8 mouse cellular contexts compared by ENCODE assay signal in the genomic region with DNA sequence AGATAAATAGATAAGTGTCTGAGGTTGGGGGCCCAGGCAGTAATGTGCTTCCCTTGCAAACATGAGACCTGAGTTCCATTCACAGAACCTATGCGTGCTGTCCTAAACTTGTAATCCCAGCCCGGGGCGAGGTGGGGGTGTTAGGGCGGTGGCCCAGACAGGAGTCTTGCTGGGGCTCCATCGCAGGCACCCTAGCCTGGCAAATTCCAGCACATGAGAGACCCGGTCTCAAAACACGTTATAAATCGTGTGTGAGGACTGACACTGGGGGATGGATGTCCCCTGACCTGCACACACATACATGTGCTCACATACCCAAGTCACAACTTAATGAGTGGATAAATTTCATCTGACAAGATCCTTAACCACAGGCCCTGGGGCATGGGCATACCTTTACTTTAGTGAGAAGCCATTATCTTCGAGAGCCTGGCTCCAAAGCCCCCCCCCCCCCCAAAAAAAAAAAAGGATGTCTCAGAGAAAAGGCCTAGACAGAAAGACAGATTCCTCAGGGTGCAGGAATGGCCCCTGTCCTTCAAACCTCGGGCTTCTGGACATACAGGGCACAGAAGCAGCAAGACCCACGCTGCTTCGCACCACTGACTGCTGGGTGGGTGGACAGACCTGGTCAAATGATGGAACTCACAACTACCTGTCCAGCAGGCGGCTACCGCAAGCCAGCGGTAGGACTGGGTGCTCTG. TPM values are rescaled to one million over a fixed set of nuclear protein-coding genes. Genes with fewer than 3 reads are reported as not detected.
A peak's percentile ranks its signal among the peaks of the same experiment; 100 is the strongest.
DNase-seq lines count a peak whose midpoint lies in the region; ATAC-seq and TF ChIP-seq lines count a peak whose summit lies in the region.

No protein-coding gene starts in this region.

- H3K36me3 ChIP-seq in kidney, embryonic 15.5 days: no peaks in the 10 kb centered on the region
- H3K36me3 ChIP-seq in hindbrain, embryonic 14.5 days (replicated peaks; ENCODE audit: control insufficient read depth, insufficient read depth): no peaks in the 10 kb centered on the region
- H3K36me3 ChIP-seq in midbrain, embryonic 16.5 days (ENCODE audit: control insufficient read depth, insufficient read depth, low read length): no peaks in the 10 kb centered on the region

- H3K4me3 ChIP-seq in kidney, embryonic 15.5 days (replicated peaks): peak overlapping the region; percentile 46
- peak overlapping the region; percentile 54 for H3K4me3 ChIP-seq in cortical plate, adult 2 months (ENCODE audit: insufficient read depth, low read length)
- peak overlapping the region; percentile 36 for H3K4me3 ChIP-seq in hindbrain, embryonic 14.5 days (replicated peaks; ENCODE audit: low read length)
- peak overlapping the region; percentile 43 for H3K4me3 ChIP-seq in midbrain, embryonic 16.5 days (ENCODE audit: low read depth, low read length)

- ATAC-seq in kidney, embryonic 15.5 days (replicated peaks; ENCODE audit: low FRiP score): peak; percentile 46
- ATAC-seq in hindbrain, embryonic 14.5 days (ENCODE audit: low FRiP score): no peak
- ATAC-seq in midbrain, embryonic 16.5 days: peak; percentile 63
- no peak for ATAC-seq in erythroid progenitor cell, adult 5-6 weeks (replicated peaks; ENCODE audit: low FRiP score, poor library complexity, severe bottlenecking)

- 56% methylated on average over 15 of the region's 15 CpGs for WGBS in kidney, embryonic 15.5 days
- WGBS in hindbrain, embryonic 14.5 days: 57% methylated on average over 15 of the region's 15 CpGs
- 52% methylated on average over 15 of the region's 15 CpGs for WGBS in midbrain, embryonic 16.5 days

- TF ChIP-seq CTCF in cortical plate, adult 2 months (IDR thresholded peaks at IDR 0.05; ENCODE audit: extremely low read depth, insufficient read depth, low read length): no peak

- no peaks in the 10 kb centered on the region for H3K9me3 ChIP-seq in kidney, embryonic 15.5 days (replicated peaks)
- H3K9me3 ChIP-seq in hindbrain, embryonic 14.5 days (ENCODE audit: control insufficient read depth, low read length): no peaks in the 10 kb centered on the region
- H3K9me3 ChIP-seq in midbrain, embryonic 16.5 days (replicated peaks; ENCODE audit: control insufficient read depth, low read length, poor library complexity, severe bottlenecking): no peaks in the 10 kb centered on the region

- no peaks in the 10 kb centered on the region for H3K27me3 ChIP-seq in kidney, embryonic 15.5 days
- H3K27me3 ChIP-seq in hindbrain, embryonic 14.5 days (ENCODE audit: control insufficient read depth, insufficient read depth, low read length): no peaks in the 10 kb centered on the region
- no peaks in the 10 kb centered on the region for H3K27me3 ChIP-seq in midbrain, embryonic 16.5 days (ENCODE audit: control insufficient read depth, insufficient read depth, low read depth, low read length)

- no peak for TF ChIP-seq POLR2A in cortical plate, adult 2 months (IDR thresholded peaks at IDR 0.05; ENCODE audit: extremely low read depth, insufficient read depth, low read length)

- peak overlapping the region; percentile 42 for H3K9ac ChIP-seq in kidney, embryonic 15.5 days
- peak overlapping the region; percentile 66 for H3K9ac ChIP-seq in hindbrain, embryonic 14.5 days
- peak overlapping the region; percentile 78 for H3K9ac ChIP-seq in midbrain, embryonic 16.5 days (ENCODE audit: low read depth, low read length)

- DNase-seq in kidney, postnatal 14 days: no peak
- DNase-seq in hindbrain, embryonic 14.5 days (ENCODE audit: low spot score): no peak
- DNase-seq in frontal cortex, postnatal 14 days (ENCODE audit: low spot score in 2 of 2): no peak
- no peak for DNase-seq in gastrocnemius, adult 8-10 months (ENCODE audit: low spot score in 2 of 2)

- peak overlapping the region; percentile 74 for H3K4me2 ChIP-seq in kidney, embryonic 15.5 days
- H3K4me2 ChIP-seq in hindbrain, embryonic 14.5 days (replicated peaks): peak overlapping the region; percentile 70
- peak overlapping the region; percentile 83 for H3K4me2 ChIP-seq in midbrain, embryonic 16.5 days (ENCODE audit: low read length)

- H3K4me1 ChIP-seq in kidney, embryonic 15.5 days: peaks cover 7% of the 10 kb centered on the region
- no peaks in the 10 kb centered on the region for H3K4me1 ChIP-seq in cortical plate, adult 2 months (ENCODE audit: control insufficient read depth, insufficient read depth, low read length)
- H3K4me1 ChIP-seq in hindbrain, embryonic 14.5 days (replicated peaks; ENCODE audit: control insufficient read depth, insufficient read depth, low read length): no peaks in the 10 kb centered on the region
- no peaks in the 10 kb centered on the region; the same call in 1 of the 2 replicates for H3K4me1 ChIP-seq in midbrain, embryonic 16.5 days (ENCODE audit: control insufficient read depth, insufficient read depth, low read length)

- H3K27ac ChIP-seq in kidney, embryonic 15.5 days: no peak overlapping the region
- H3K27ac ChIP-seq in cortical plate, adult 2 months (ENCODE audit: insufficient read depth, low read length): peak overlapping the region; percentile 24; the same call in 1 of the 2 replicates
- H3K27ac ChIP-seq in hindbrain, embryonic 14.5 days: 0 out of 2 replicates have a peak overlapping the region, but pooled peaks have one; percentile 6
- peak overlapping the region; percentile 53; the same call in 1 of the 2 replicates for H3K27ac ChIP-seq in midbrain, embryonic 16.5 days (ENCODE audit: low read length)

RNA-seq across cellular contexts. Expression of a gene that starts 13.8 kb away (rescaled TPM):
- polyA plus RNA-seq in kidney, embryonic 15.5 days (2015; fragmentation: Nextera tagmentation; extraction: Ambion mirVana): 59.1 and 60.4 TPM in 2 replicates
- polyA plus RNA-seq in cortical plate, adult 2 months (2012; rRNA removed): 39.7 and 41.9 TPM in 2 replicates
- 45.8 and 47.8 TPM in 2 replicates for polyA plus RNA-seq in hindbrain, embryonic 14.5 days (2014; fragmentation: Nextera tagmentation; extraction: Ambion mirVana)
- polyA plus RNA-seq in midbrain, embryonic 16.5 days (2015; fragmentation: Nextera tagmentation; extraction: Ambion mirVana): 60.2 and 60.8 TPM in 2 replicates
- 56.2 and 59.5 TPM in 2 replicates for total RNA-seq in erythroid progenitor cell, adult 5-6 weeks (2015; ENCODE audit: low replicate concordance)
- 58.9 and 62.4 TPM in 2 replicates for total RNA-seq in erythroid progenitor cell, adult 5-6 weeks (2017; ENCODE audit: low replicate concordance)
- total RNA-seq in gastrocnemius, adult 8-10 months (2022): 1 to 10 TPM; 3.6 to 7.9 (median 3.8) TPM

RNA-seq across cellular contexts. Expression of a gene that starts 14.1 kb away (rescaled TPM):
- polyA plus RNA-seq in kidney, embryonic 15.5 days (2015; fragmentation: Nextera tagmentation; extraction: Ambion mirVana): 577 and 605 TPM in 2 replicates
- polyA plus RNA-seq in cortical plate, adult 2 months (2012; rRNA removed): 854 and 882 TPM in 2 replicates
- 1,444 and 1,536 TPM in 2 replicates for polyA plus RNA-seq in hindbrain, embryonic 14.5 days (2014; fragmentation: Nextera tagmentation; extraction: Ambion mirVana)
- 1,093 and 1,247 TPM in 2 replicates for polyA plus RNA-seq in midbrain, embryonic 16.5 days (2015; fragmentation: Nextera tagmentation; extraction: Ambion mirVana)
- 292 and 301 TPM in 2 replicates for total RNA-seq in erythroid progenitor cell, adult 5-6 weeks (2015; ENCODE audit: low replicate concordance)
- total RNA-seq in erythroid progenitor cell, adult 5-6 weeks (2017; ENCODE audit: low replicate concordance): 92.2 and 190 TPM in 2 replicates
- 100 to 1,000 TPM; 461 to 506 (median 481) TPM for total RNA-seq in gastrocnemius, adult 8-10 months (2022)

RNA-seq across cellular contexts. Expression of a gene that starts 30.6 kb away (rescaled TPM):
- 220 and 221 TPM in 2 replicates for polyA plus RNA-seq in kidney, embryonic 15.5 days (2015; fragmentation: Nextera tagmentation; extraction: Ambion mirVana)
- polyA plus RNA-seq in cortical plate, adult 2 months (2012; rRNA removed): 93.6 and 94.6 TPM in 2 replicates
- polyA plus RNA-seq in hindbrain, embryonic 14.5 days (2014; fragmentation: Nextera tagmentation; extraction: Ambion mirVana): 102 and 119 TPM in 2 replicates
- polyA plus RNA-seq in midbrain, embryonic 16.5 days (2015; fragmentation: Nextera tagmentation; extraction: Ambion mirVana): 126 and 132 TPM in 2 replicates
- 2.9 and 5.9 TPM in 2 replicates for total RNA-seq in erythroid progenitor cell, adult 5-6 weeks (2015; ENCODE audit: low replicate concordance)
- total RNA-seq in erythroid progenitor cell, adult 5-6 weeks (2017; ENCODE audit: low replicate concordance): 9.3 and 12.5 TPM in 2 replicates
- total RNA-seq in gastrocnemius, adult 8-10 months (2022): 10 to 100 TPM; 14.5 to 18.1 (median 17.6) TPM

RNA-seq across cellular contexts. Expression of a gene that starts 44.6 kb away (rescaled TPM):
- polyA plus RNA-seq in kidney, embryonic 15.5 days (2015; fragmentation: Nextera tagmentation; extraction: Ambion mirVana): 2.4 and 2.9 TPM in 2 replicates
- 1.6 and 2.2 TPM in 2 replicates for polyA plus RNA-seq in cortical plate, adult 2 months (2012; rRNA removed)
- polyA plus RNA-seq in hindbrain, embryonic 14.5 days (2014; fragmentation: Nextera tagmentation; extraction: Ambion mirVana): 1.8 and 1.9 TPM in 2 replicates
- 0.97 and 1.1 TPM in 2 replicates for polyA plus RNA-seq in midbrain, embryonic 16.5 days (2015; fragmentation: Nextera tagmentation; extraction: Ambion mirVana)
- not detected in 2 replicates for total RNA-seq in erythroid progenitor cell, adult 5-6 weeks (2015; ENCODE audit: low replicate concordance)
- total RNA-seq in erythroid progenitor cell, adult 5-6 weeks (2017; ENCODE audit: low replicate concordance): 0.13 TPM in 1 of 2 replicates, not detected in the other
- total RNA-seq in gastrocnemius, adult 8-10 months (2022): under 1 TPM in 2 of 4 experiments, not detected in 2; 0.15 to 0.16 TPM

RNA-seq across cellular contexts. Expression of a gene that starts 55.4 kb away (rescaled TPM):
- polyA plus RNA-seq in kidney, embryonic 15.5 days (2015; fragmentation: Nextera tagmentation; extraction: Ambion mirVana): 344 and 353 TPM in 2 replicates
- 324 and 325 TPM in 2 replicates for polyA plus RNA-seq in cortical plate, adult 2 months (2012; rRNA removed)
- 321 and 385 TPM in 2 replicates for polyA plus RNA-seq in hindbrain, embryonic 14.5 days (2014; fragmentation: Nextera tagmentation; extraction: Ambion mirVana)
- 320 and 338 TPM in 2 replicates for polyA plus RNA-seq in midbrain, embryonic 16.5 days (2015; fragmentation: Nextera tagmentation; extraction: Ambion mirVana)
- 90.1 and 119 TPM in 2 replicates for total RNA-seq in erythroid progenitor cell, adult 5-6 weeks (2015; ENCODE audit: low replicate concordance)
- total RNA-seq in erythroid progenitor cell, adult 5-6 weeks (2017; ENCODE audit: low replicate concordance): 75.9 and 125 TPM in 2 replicates
- total RNA-seq in gastrocnemius, adult 8-10 months (2022): 100 to 1,000 TPM; 262 to 329 (median 295) TPM

Comparison
In these comparisons a context has a peak if more than half of its experiments do, and no peak if none do; other contexts are left out.
1. ATAC-seq: peak in kidney, embryonic 15.5 days (single experiment) and midbrain, embryonic 16.5 days (single experiment); none in hindbrain, embryonic 14.5 days (single experiment) and erythroid progenitor cell, adult 5-6 weeks (single experiment).
2. Peak in every context shown above with its lines, with median percentiles within 50 percentile points of each other: H3K4me2 ChIP-seq, H3K4me3 ChIP-seq and H3K9ac ChIP-seq.